Mouse (Mus musculus): ENCODE results near the gene Afm.

GRCm38 (mm10) chr5:90579556-90579955 is 60.8 kb downstream of the Afm start:
- TF ChIP-seq EP300 (IDR thresholded peaks at IDR 0.05; ENCODE audit: insufficient read depth, low read depth, low read length) (no peak), POLR2A (IDR thresholded peaks at IDR 0.05; ENCODE audit: insufficient read depth, low read length) (no peak)
